Mouse (Mus musculus): ENCODE measurements around the gene Pde9a. TPM values are rescaled to one million over a fixed set of nuclear protein-coding genes. Genes with fewer than 3 reads are reported as not detected.

Gene Pde9a
- polyA plus RNA-seq, 1 experiment, result 295 TPM

- no peak for DNase-seq (ENCODE audit: low read depth, low spot score)
- WGBS, result 74% methylated on average over 13 of the region's 13 CpGs
These were observed 40.1 kb downstream of the Pde9a start for GRCm38 (mm10) chr17:31425827-31426698.

GRCm38 (mm10) chr17:31429402-31429801 is 43.4 kb downstream of the Pde9a start:
- 97% methylated on average over 2 of the region's 2 CpGs for WGBS
- DNase-seq (ENCODE audit: low read depth, low spot score), result no peak

- DNase-seq (ENCODE audit: low read depth, low spot score), result peak; percentile 78
- WGBS, result 15% methylated on average over 5 of the region's 5 CpGs
These were observed 46.9 kb downstream of the Pde9a start for GRCm38 (mm10) chr17:31432878-31433281.

GRCm38 (mm10) chr17:31433401-31433928 is 47.5 kb downstream of the Pde9a start:
- DNase-seq (ENCODE audit: low read depth, low spot score), result peak; percentile 37
- 15% methylated on average over 13 of the region's 13 CpGs for WGBS

GRCm38 (mm10) chr17:31433978-31434797 is 48.2 kb downstream of the Pde9a start:
- 6% methylated on average over 16 of the region's 16 CpGs for WGBS
- peak; percentile 78 for DNase-seq (ENCODE audit: low read depth, low spot score)

GRCm38 (mm10) chr17:31434825-31435325 is 48.9 kb downstream of the Pde9a start:
- WGBS, result 8% methylated on average over 8 of the region's 8 CpGs
- DNase-seq (ENCODE audit: low read depth, low spot score), result peak; percentile 35

GRCm38 (mm10) chr17:31435934-31436813 is 50.2 kb downstream of the Pde9a start:
- 78% methylated on average over 13 of the region's 13 CpGs for WGBS

GRCm38 (mm10) chr17:31436814-31437406 is 50.9 kb downstream of the Pde9a start:
- DNase-seq (ENCODE audit: low read depth, low spot score), result no peak
- 33% methylated on average over 5 of the region's 5 CpGs for WGBS

More at GRCm38 (mm10) chr17:31435934-31436813, 50.2 kb downstream of the Pde9a start:
- DNase-seq (ENCODE audit: low read depth, low spot score), result no peak

GRCm38 (mm10) chr17:31437482-31437881 is 51.5 kb downstream of the Pde9a start:
- 36% methylated on average over 9 of the region's 9 CpGs for WGBS
- DNase-seq (ENCODE audit: low read depth, low spot score), result no peak

- DNase-seq (ENCODE audit: low read depth, low spot score), result peak; percentile 42
- 43% methylated on average over 4 of the region's 4 CpGs for WGBS
These were observed 54.0 kb downstream of the Pde9a start for GRCm38 (mm10) chr17:31439978-31440377.

- 18% methylated on average over 8 of the region's 8 CpGs for WGBS
These were observed 56.5 kb downstream of the Pde9a start for GRCm38 (mm10) chr17:31442513-31442912.

GRCm38 (mm10) chr17:31444251-31444650 is 58.2 kb downstream of the Pde9a start:
- DNase-seq (ENCODE audit: low read depth, low spot score), result no peak
- WGBS, result 77% methylated on average over 7 of the region's 7 CpGs

More at GRCm38 (mm10) chr17:31442513-31442912, 56.5 kb downstream of the Pde9a start:
- DNase-seq (ENCODE audit: low read depth, low spot score), result peak; percentile 71

- 7% methylated on average over 7 of the region's 7 CpGs for WGBS
- peak; percentile 47 for DNase-seq (ENCODE audit: low read depth, low spot score)
These were observed 59.2 kb downstream of the Pde9a start for GRCm38 (mm10) chr17:31445061-31445731.

GRCm38 (mm10) chr17:31447766-31448165 is 61.8 kb downstream of the Pde9a start:
- no peak for DNase-seq (ENCODE audit: low read depth, low spot score)
- WGBS, result 60% methylated on average over 5 of the region's 5 CpGs

- no peak for DNase-seq (ENCODE audit: low read depth, low spot score)
- 71% methylated on average over 1 of the region's 1 CpGs for WGBS
These were observed 62.5 kb downstream of the Pde9a start for GRCm38 (mm10) chr17:31448519-31448918.

- 79% methylated on average over 3 of the region's 3 CpGs for WGBS
- no peak for DNase-seq (ENCODE audit: low read depth, low spot score)
These were observed 64.2 kb downstream of the Pde9a start for GRCm38 (mm10) chr17:31450206-31450605.

- 67% methylated on average over 8 of the region's 8 CpGs for WGBS
- DNase-seq (ENCODE audit: low read depth, low spot score), result no peak
These were observed 65.2 kb downstream of the Pde9a start for GRCm38 (mm10) chr17:31451179-31451708.

GRCm38 (mm10) chr17:31452816-31453215 is 66.8 kb downstream of the Pde9a start:
- DNase-seq (ENCODE audit: low read depth, low spot score), result no peak
- WGBS, result 73% methylated on average over 2 of the region's 2 CpGs

All from large intestine, adult 2 months (tissue).